Mouse (Mus musculus): ENCODE measurements at regions not wholly inside any gene's neighbourhood (a gene's known extent, or its start where the extent isn't known, plus 50 kb on each side); places are given as distances from the start of the nearest gene placed in this dataset.
A peak's percentile ranks its signal among the peaks of the same experiment; 100 is the strongest.

DNA sequence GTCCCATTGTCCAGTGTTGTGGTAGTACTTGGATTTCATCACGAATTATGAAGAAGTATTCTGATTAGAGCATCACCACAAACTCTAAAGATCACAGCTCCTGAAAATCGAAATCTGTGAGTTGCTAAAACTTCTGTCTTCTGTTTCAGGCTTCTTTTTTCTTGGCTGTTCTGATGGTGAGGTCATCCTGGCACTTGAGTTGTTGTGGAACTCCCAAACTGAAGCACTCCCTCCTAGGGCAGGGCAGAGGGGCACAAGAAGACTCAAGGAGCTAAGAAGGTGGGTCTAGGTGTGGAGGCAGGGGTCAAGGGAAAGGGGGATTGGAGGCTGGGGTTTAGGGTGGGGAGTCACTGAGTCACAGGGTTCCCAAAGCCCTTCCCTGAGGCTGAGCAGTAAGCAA lies 232.3 kb downstream of the Dact1 start:
- ATAC-seq (replicated peaks): no peak
- peaks cover 15% of the 10 kb centered on the region for H3K4me1 ChIP-seq
- H3K9me3 ChIP-seq: no peaks in the 10 kb centered on the region
- H3K27me3 ChIP-seq: no peaks in the 10 kb centered on the region
- H3K36me3 ChIP-seq: no peaks in the 10 kb centered on the region
- WGBS: 78% methylated on average over 2 of the region's 2 CpGs
- H3K27ac ChIP-seq (replicated peaks): no peak overlapping the region
- H3K4me3 ChIP-seq: no peak overlapping the region
- no peak overlapping the region for H3K4me2 ChIP-seq (replicated peaks)
- H3K9ac ChIP-seq (replicated peaks): no peak overlapping the region

DNA sequence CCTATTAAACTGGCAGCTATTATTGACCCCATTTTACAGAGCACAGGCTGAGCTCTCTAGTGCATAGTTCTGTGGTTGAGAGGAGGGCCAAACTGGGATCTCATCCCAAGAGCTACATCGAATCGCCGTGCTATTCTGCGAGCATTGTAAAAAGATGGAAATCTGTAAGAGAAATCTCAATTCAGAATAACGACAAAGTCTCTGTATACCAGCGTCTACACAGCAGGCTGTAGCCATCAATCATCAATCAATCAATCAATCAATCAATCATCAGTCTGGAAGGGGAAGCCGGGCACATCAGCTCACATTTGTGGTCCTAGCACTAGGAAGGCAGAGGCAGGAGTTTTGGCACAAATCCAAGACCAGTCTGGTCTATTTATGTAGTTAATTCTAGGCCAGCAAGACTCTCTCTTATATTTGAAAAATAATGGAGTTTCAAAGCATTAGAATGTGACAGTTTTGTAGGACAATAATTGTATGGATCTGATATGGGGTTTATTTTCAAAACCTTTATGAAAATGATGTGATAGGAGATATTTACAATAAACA lies 234.0 kb downstream of the Dact1 start:
- Histone ChIP-seq H3K4me3 (no peak overlapping the region), H3K4me1 (peaks cover 15% of the 10 kb centered on the region), H3K27ac (replicated peaks) (0 out of 2 replicates have a peak overlapping the region, but pooled peaks have one; percentile 4), H3K9ac (replicated peaks) (no peak overlapping the region), H3K4me2 (replicated peaks) (no peak overlapping the region), H3K9me3 (no peaks in the 10 kb centered on the region), H3K36me3 (no peaks in the 10 kb centered on the region), H3K27me3 (no peaks in the 10 kb centered on the region)
- WGBS: 67% methylated on average over 7 of the region's 7 CpGs
- ATAC-seq (replicated peaks): no peak

DNA sequence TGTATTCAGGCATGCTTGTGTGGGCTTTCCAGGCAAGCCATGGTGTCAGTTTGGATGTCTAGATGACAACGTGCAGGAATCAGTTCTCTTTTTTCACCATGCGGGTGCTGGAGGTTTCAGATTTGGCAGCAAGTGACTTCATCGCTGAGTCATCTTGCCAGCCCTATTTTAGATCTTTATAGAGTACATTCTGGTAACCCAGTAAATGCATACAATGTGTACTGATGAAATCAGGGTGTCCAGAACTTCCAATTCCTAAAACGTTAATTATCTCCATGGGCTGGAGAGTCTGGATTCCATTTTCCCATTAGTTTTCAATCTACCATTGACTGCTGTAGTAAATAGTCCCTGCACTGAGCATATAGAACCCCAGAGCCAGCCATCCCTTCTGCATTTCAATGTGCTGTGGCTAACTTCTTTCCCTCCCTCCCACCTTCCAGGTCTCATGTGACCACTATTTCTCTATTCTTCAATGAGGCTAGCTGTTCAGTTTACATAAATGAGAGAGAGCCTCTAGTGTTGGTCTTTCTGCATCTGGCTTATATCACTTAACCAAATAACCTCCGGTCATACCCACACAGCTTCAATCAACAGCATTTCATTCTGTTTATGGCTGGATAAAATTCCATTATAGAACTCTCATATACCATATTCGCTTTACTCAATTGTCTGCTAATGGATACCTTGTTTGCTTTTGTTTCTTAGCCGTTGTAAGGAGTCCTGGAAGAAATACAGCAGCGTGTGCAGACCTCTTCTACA lies 234.9 kb downstream of the Dact1 start:
- 0 out of 2 replicates have a peak overlapping the region, but pooled peaks have one; percentile 15 for H3K27ac ChIP-seq (replicated peaks)
- H3K9me3 ChIP-seq: no peaks in the 10 kb centered on the region
- H3K4me3 ChIP-seq: no peak overlapping the region
- 67% methylated on average over 8 of the region's 8 CpGs for WGBS
- H3K4me2 ChIP-seq (replicated peaks): no peak overlapping the region
- no peak for ATAC-seq (replicated peaks)
- H3K9ac ChIP-seq (replicated peaks): no peak overlapping the region
- no peaks in the 10 kb centered on the region for H3K36me3 ChIP-seq
- peaks cover 20% of the 10 kb centered on the region for H3K4me1 ChIP-seq
- no peaks in the 10 kb centered on the region for H3K27me3 ChIP-seq

DNA sequence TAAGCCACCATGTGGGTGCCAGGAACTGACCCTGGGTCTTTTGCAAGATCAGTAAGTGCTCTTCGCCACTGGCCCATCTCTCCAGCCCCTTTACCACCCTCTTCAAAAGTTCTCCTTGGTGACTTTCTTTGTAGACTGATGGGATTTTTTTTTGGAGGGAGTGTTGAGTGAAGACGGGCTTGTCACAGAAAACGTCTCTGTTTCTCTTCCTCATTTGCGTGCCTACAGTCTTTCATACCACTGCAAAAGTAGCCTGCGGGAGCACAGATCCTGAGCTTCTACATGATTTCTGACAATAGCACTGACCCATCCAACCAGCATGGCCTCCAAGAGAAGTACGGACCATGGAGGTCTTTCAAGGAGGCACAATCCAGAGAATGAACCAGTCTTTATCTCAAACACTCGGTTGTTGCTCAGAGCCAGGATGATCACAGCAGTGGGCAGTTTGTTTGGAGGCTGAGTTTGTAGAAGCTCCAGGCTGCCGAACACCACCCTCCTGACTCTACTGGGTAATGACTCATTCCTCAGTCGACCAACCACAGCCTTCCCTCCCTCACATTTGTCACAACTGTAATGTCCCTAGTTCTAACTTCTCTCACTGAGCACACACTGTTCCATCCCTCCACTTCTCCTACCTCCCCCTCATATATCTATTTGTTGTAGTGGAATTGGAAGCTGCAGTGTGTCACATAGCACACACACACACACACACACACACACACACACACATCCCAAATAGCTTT lies 237.0 kb downstream of the Dact1 start:
- 92% methylated on average over 9 of the region's 9 CpGs for WGBS

DNA sequence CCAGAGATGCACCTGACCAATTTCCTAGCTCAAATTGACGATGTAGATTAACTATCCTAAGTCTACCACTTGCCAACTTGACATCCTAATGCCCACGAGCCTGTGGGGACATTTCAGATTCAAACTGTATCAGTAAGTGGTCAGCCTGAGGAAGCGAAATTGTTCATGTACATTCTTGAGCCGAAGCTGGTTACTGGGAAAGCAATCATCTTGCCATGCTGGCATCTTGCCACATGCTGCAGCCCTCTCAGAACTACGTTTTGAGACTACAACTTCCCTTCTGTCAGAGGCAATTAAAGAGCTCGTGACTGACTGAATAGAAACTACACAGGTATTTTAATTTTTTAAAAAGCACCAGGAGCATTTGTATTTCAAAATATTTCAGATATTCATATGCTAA lies 239.7 kb downstream of the Dact1 start:
- no peaks in the 10 kb centered on the region for H3K36me3 ChIP-seq
- peaks cover 14% of the 10 kb centered on the region for H3K4me1 ChIP-seq
- H3K9me3 ChIP-seq: no peaks in the 10 kb centered on the region
- H3K27me3 ChIP-seq: no peaks in the 10 kb centered on the region
- H3K9ac ChIP-seq (replicated peaks): no peak overlapping the region
- WGBS: 36% methylated on average over 6 of the region's 6 CpGs
- no peak for ATAC-seq (replicated peaks)
- H3K4me2 ChIP-seq (replicated peaks): no peak overlapping the region
- H3K27ac ChIP-seq (replicated peaks): no peak overlapping the region
- H3K4me3 ChIP-seq: no peak overlapping the region

More for the DNA sequence above, 237.0 kb downstream of the Dact1 start:
- Histone ChIP-seq H3K9me3 (no peaks in the 10 kb centered on the region), H3K27ac (replicated peaks) (no peak overlapping the region), H3K9ac (replicated peaks) (no peak overlapping the region), H3K4me2 (replicated peaks) (no peak overlapping the region), H3K36me3 (no peaks in the 10 kb centered on the region), H3K4me1 (peaks cover 24% of the 10 kb centered on the region), H3K27me3 (no peaks in the 10 kb centered on the region), H3K4me3 (no peak overlapping the region)
- ATAC-seq (replicated peaks): no peak

DNA sequence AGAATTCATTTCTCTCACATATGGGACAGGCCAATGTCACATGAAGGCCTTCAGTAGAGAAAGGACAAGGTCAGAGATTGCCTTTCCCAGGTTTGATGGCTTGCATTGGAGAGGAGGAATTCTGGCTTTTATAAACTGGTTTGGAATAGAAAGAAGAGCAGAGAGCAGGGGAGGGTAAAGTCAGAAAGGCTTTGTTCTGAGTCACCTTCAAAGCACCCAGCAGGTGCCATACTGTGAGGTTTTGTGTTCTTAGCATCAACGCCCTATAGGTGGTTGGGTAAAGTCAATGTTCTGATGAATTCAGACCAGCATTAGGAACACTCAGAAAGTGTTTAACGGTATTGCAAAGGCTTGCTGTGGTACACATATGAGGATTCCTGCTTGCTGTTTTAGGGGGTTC lies 244.5 kb downstream of the Dact1 start:
- Histone ChIP-seq H3K9me3 (no peaks in the 10 kb centered on the region), H3K9ac (replicated peaks) (no peak overlapping the region), H3K27ac (replicated peaks) (no peak overlapping the region), H3K36me3 (no peaks in the 10 kb centered on the region), H3K4me1 (peaks cover 7% of the 10 kb centered on the region), H3K4me3 (no peak overlapping the region), H3K4me2 (replicated peaks) (no peak overlapping the region), H3K27me3 (no peaks in the 10 kb centered on the region)
- ATAC-seq (replicated peaks): no peak
- WGBS: 71% methylated on average over 2 of the region's 2 CpGs

DNA sequence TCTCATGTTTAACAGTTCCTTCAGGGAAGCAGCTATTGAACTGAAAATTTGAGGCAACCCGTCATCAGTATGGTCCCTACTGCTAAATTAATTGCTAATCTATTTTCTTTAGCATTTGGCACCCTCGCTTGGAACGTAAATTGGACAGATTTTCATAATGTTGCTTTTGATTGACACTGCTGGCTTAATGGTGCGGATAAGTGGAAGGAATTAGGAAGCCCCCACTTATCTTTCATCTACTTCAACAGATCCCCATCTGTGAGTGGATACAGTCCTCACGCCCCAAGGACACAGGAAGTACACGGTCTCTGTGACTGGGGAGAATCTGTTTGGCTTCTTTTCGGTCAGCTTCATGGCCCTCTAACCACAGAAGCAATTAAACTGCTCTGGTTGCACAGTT lies 251.6 kb downstream of the Dact1 start:
- peak overlapping the region; percentile 35 for H3K27ac ChIP-seq (replicated peaks)
- no peaks in the 10 kb centered on the region for H3K36me3 ChIP-seq
- ATAC-seq (replicated peaks): 0 out of 2 replicates have a peak, but pooled peaks have one; percentile 42
- H3K9ac ChIP-seq (replicated peaks): no peak overlapping the region
- H3K27me3 ChIP-seq: no peaks in the 10 kb centered on the region
- no peaks in the 10 kb centered on the region for H3K9me3 ChIP-seq
- 19% methylated on average over 7 of the region's 7 CpGs for WGBS
- no peak overlapping the region for H3K4me2 ChIP-seq (replicated peaks)
- no peak overlapping the region for H3K4me3 ChIP-seq
- H3K4me1 ChIP-seq: peaks cover 24% of the 10 kb centered on the region

DNA sequence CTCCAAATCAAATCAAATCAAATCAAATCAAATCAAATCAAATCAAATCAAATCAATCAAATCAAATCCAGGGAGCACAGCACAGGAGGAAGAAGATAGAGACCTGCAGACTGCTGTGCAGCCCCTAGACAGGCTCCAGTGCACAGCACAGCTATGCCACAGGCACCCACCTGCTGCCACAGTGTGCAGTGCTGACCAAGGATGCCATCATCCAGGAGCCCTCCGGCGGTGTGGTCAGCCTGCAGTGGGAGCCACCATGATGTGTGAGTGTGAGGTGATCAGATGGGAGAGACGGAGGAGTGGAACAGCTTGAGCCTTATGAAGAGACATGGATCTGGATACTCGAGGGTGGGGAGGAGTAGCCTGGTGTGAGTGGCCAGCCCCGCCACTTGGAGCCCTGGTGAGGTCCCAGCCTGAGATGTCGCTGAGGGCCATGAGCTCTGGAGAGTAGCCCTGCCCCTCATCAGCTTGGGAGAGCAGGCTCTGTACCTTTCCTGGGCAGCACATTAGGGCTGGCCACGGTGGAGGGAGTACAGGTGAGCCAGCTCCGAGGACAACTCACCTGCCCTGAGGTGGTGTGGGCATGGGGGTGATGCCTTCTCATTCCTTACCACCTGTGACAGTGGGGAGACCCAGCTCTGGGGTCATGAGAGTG lies 252.4 kb downstream of the Dact1 start:
- no peaks in the 10 kb centered on the region for H3K36me3 ChIP-seq
- WGBS: 86% methylated on average over 8 of the region's 8 CpGs
- H3K4me3 ChIP-seq: no peak overlapping the region
- ATAC-seq (replicated peaks): no peak
- peak overlapping the region; percentile 35 for H3K27ac ChIP-seq (replicated peaks)
- H3K4me1 ChIP-seq: peaks cover 24% of the 10 kb centered on the region
- no peak overlapping the region for H3K4me2 ChIP-seq (replicated peaks)
- no peak overlapping the region for H3K9ac ChIP-seq (replicated peaks)
- no peaks in the 10 kb centered on the region for H3K9me3 ChIP-seq
- H3K27me3 ChIP-seq: no peaks in the 10 kb centered on the region

DNA sequence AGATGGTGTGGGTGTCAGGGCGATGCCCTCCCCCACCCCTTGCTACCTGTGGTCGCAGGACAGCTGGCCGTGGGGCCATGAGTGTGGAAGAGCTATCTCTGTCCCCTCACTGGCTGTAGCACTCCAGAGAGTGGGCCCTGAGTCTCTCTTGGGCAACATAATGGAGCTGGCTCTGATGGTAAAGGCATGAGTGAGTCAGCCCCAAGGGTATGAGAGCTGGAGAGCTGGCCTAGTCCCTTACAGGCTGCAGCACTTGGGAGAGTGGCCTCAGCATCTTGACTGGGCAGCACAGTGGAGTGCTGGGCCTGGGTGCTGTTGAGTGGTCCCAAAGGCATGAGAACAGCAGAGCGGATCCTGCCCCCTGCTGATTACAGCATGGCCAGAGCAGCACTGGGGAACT lies 253.5 kb downstream of the Dact1 start:
- WGBS: 93% methylated on average over 4 of the region's 4 CpGs
- Histone ChIP-seq H3K4me3 (no peak overlapping the region), H3K36me3 (no peaks in the 10 kb centered on the region), H3K4me1 (peaks cover 24% of the 10 kb centered on the region), H3K27me3 (no peaks in the 10 kb centered on the region), H3K4me2 (replicated peaks) (no peak overlapping the region), H3K9ac (replicated peaks) (no peak overlapping the region), H3K27ac (replicated peaks) (no peak overlapping the region), H3K9me3 (no peaks in the 10 kb centered on the region)
- ATAC-seq (replicated peaks): no peak

DNA sequence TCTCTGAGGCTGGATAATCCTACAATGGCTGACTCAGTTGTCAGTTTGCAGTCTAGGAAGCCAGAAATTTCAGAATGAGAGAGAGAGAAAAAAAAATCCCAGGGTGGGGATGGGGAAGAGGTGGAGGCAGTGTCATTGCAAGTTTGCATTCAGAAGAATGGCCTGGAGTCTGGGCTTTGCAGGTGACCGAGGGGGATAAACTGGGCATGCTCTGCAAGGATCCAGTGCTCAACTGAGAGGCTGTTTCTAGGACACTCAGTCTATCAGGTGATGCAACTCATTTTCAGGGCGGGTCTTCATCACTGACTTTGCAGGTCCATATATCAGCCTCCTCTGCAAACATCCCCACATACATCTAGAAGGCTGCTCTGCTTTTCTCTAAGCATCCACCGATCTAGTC lies 256.7 kb downstream of the Dact1 start:
- Histone ChIP-seq H3K9ac (replicated peaks) (no peak overlapping the region), H3K27me3 (no peaks in the 10 kb centered on the region), H3K4me3 (no peak overlapping the region), H3K27ac (replicated peaks) (no peak overlapping the region), H3K4me1 (peaks cover 34% of the 10 kb centered on the region), H3K4me2 (replicated peaks) (no peak overlapping the region), H3K9me3 (no peaks in the 10 kb centered on the region), H3K36me3 (no peaks in the 10 kb centered on the region)
- no peak for ATAC-seq (replicated peaks)
- WGBS: 92% methylated on average over 3 of the region's 3 CpGs

DNA sequence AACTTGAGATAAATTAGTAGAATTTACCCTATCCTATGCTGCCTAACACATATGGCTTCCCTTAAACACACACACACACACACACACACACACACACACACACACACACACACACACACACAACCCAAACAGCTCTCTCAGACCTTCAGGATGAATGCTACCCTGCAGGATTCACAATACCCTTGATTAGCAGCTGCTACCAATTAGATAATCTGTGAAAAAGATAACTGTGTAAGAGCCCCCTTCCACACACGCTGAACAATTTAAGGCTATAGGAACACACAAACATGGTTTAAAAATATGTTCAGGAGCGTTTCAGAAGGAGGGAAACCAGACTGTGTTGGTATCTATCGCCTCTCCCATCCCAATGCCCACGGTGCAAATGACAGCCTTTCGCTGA lies 258.6 kb downstream of the Dact1 start:
- Histone ChIP-seq H3K27ac (replicated peaks) (peak overlapping the region; percentile 72), H3K4me3 (no peak overlapping the region), H3K4me1 (peaks cover 40% of the 10 kb centered on the region), H3K4me2 (replicated peaks) (no peak overlapping the region), H3K9ac (replicated peaks) (no peak overlapping the region), H3K9me3 (no peaks in the 10 kb centered on the region), H3K36me3 (no peaks in the 10 kb centered on the region), H3K27me3 (no peaks in the 10 kb centered on the region)
- 0 out of 2 replicates have a peak, but pooled peaks have one; percentile 23 for ATAC-seq (replicated peaks)
- WGBS: 46% methylated on average over 5 of the region's 5 CpGs

DNA sequence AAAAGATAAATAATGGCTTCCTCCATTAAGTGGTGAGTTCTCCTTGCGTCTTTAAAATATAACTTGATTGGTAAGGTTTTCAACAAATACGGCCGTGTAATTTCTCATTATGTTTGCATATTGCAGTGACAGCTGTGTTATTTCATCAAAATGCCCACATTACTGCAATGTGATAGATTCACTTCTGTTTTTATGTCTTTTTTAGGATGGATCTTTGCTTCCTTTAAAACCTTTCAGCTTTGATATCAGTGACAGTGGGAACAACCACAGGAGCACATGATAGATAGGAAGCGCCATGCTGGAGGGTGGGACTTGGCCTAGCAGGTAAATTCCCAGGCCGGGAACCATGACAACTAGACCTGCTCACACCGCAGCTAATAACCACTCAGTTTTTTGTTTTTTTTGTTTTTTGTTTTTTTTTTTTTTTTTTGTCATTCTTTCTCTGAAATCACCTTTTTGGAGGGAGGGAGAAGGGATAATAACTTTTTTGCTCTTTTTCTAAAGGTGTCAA lies 259.3 kb downstream of the Dact1 start:
- peak overlapping the region; percentile 72 for H3K27ac ChIP-seq (replicated peaks)
- no peak for ATAC-seq (replicated peaks)
- no peak overlapping the region for H3K9ac ChIP-seq (replicated peaks)
- WGBS: 65% methylated on average over 6 of the region's 6 CpGs
- H3K4me2 ChIP-seq (replicated peaks): no peak overlapping the region
- H3K27me3 ChIP-seq: no peaks in the 10 kb centered on the region
- no peak overlapping the region for H3K4me3 ChIP-seq
- H3K36me3 ChIP-seq: no peaks in the 10 kb centered on the region
- peaks cover 46% of the 10 kb centered on the region for H3K4me1 ChIP-seq
- H3K9me3 ChIP-seq: no peaks in the 10 kb centered on the region

All from forebrain, embryonic 15.5 days (tissue).